Mouse (Mus musculus) left cerebral cortex, adult 2 months (tissue): ENCODE results near the gene Igfbp4. TPM values are rescaled to one million over a fixed set of nuclear protein-coding genes. Genes with fewer than 3 reads are reported as not detected.
A peak's percentile ranks its signal among the peaks of the same experiment; 100 is the strongest.

Experiments used
- DNase-seq, 2 experiments: peaks; one replicate each; pipeline ENCODE4 v3.0.0; 2021 to 2022; ENCODE audit warnings: low spot score in 2 of 2, mixed read lengths in 1 of 2; ENCODE audit errors: extremely low spot score in 1 of 2
- H3K27ac ChIP-seq: fragments of 200-600 bp; 2 replicates; pipeline ENCODE4 v1.8.1; 2022
- H3K4me3 ChIP-seq: fragments of 200-600 bp; 2 replicates; pipeline ENCODE4 v1.8.1; 2022
- CTCF ChIP-seq: fragments of 200-600 bp; IDR thresholded peaks from 2 replicates; pipeline ENCODE4 v1.8.1; 2022; ENCODE audit warnings: antibody characterized with exemption, mild to moderate bottlenecking, moderate library complexity
- intact Hi-C: fragments of 180-260 bp; cut with DNase I; formaldehyde crosslinking; loops from one replicate; pipeline ENCODE4 v1.15.1; 2025
- total RNA-seq, 2 experiments: library from RNA; stranded (reverse); gene quantifications; 2 replicates each; pipeline ENCODE4 v1.2.3; 2021

Igfbp4 gene
- total RNA-seq, 2 experiments from 2014 or later = 82.8 to 88.7 TPM

GRCm38 (mm10) chr11:99089077-99089601 lies 48.1 kb downstream of the Igfbp4 start, which contains the start of gene Tns4:
Gene Tns4 (minus strand): TSS chr11:99089306.
- Histone ChIP-seq H3K27ac (peak within 1 kb of the TSS; percentile 9; the same call in 1 of the 2 replicates), H3K4me3 (no peak within 1 kb of the TSS)
- TF ChIP-seq CTCF = no peak
- intact Hi-C loops = no loop called here
- DNase-seq = no peak

GRCm38 (mm10) chr11:99090391-99090790 lies 49.3 kb downstream of the Igfbp4 start:
- H3K27ac ChIP-seq = no peak overlapping the region
- DNase-seq = no peak
- no peak overlapping the region for H3K4me3 ChIP-seq
- TF ChIP-seq CTCF = no peak; the same call in 1 of the 2 replicates
- intact Hi-C loops = no loop called here

GRCm38 (mm10) chr11:99091666-99092065 lies 50.6 kb downstream of the Igfbp4 start:
- no peak for DNase-seq
- Histone ChIP-seq H3K27ac (no peak overlapping the region), H3K4me3 (no peak overlapping the region)
- intact Hi-C loops = no loop called here
- TF ChIP-seq CTCF = no peak

- H3K4me3 ChIP-seq = no peak overlapping the region
- intact Hi-C loops = no loop called here
- H3K27ac ChIP-seq = no peak overlapping the region
- no peak for DNase-seq
- no peak for TF ChIP-seq CTCF
These were observed 52.7 kb downstream of the Igfbp4 start for GRCm38 (mm10) chr11:99093740-99094139.

GRCm38 (mm10) chr11:99094911-99095676 lies 54.0 kb downstream of the Igfbp4 start:
- intact Hi-C loops = no loop called here
- no peak for TF ChIP-seq CTCF
- DNase-seq = no peak
- Histone ChIP-seq H3K4me3 (no peak overlapping the region), H3K27ac (no peak overlapping the region)

GRCm38 (mm10) chr11:99095759-99096158 lies 54.7 kb downstream of the Igfbp4 start:
- no peak for DNase-seq
- intact Hi-C loops = no loop called here
- H3K27ac ChIP-seq = no peak overlapping the region

GRCm38 (mm10) chr11:99096417-99096816 lies 55.4 kb downstream of the Igfbp4 start:
- Histone ChIP-seq H3K27ac (no peak overlapping the region), H3K4me3 (no peak overlapping the region)
- no peak for TF ChIP-seq CTCF
- intact Hi-C loops = no loop called here
- no peak for DNase-seq

More at GRCm38 (mm10) chr11:99095759-99096158, 54.7 kb downstream of the Igfbp4 start:
- H3K4me3 ChIP-seq = no peak overlapping the region
- no peak for TF ChIP-seq CTCF

GRCm38 (mm10) chr11:99096996-99097774 lies 56.1 kb downstream of the Igfbp4 start:
- no peak overlapping the region for H3K4me3 ChIP-seq
- no peak for DNase-seq
- H3K27ac ChIP-seq = no peak overlapping the region
- TF ChIP-seq CTCF = no peak
- intact Hi-C loops = no loop called here

- intact Hi-C loops = no loop called here
- no peak overlapping the region for H3K4me3 ChIP-seq
- DNase-seq = no peak
- H3K27ac ChIP-seq = no peak overlapping the region
- no peak for TF ChIP-seq CTCF
These were observed 57.9 kb downstream of the Igfbp4 start for GRCm38 (mm10) chr11:99098924-99099323.

- H3K4me3 ChIP-seq = no peak overlapping the region
- intact Hi-C loops = no loop called here
- H3K27ac ChIP-seq = no peak overlapping the region
- TF ChIP-seq CTCF = no peak
- no peak for DNase-seq
These were observed 58.5 kb downstream of the Igfbp4 start for GRCm38 (mm10) chr11:99099516-99099915.

GRCm38 (mm10) chr11:99100215-99100614 lies 59.2 kb downstream of the Igfbp4 start:
- intact Hi-C loops = no loop called here

GRCm38 (mm10) chr11:99101693-99102092 lies 60.6 kb downstream of the Igfbp4 start:
- Histone ChIP-seq H3K4me3 (no peak overlapping the region), H3K27ac (no peak overlapping the region)
- no peak for TF ChIP-seq CTCF
- DNase-seq = no peak
- intact Hi-C loops = no loop called here

More at GRCm38 (mm10) chr11:99100215-99100614, 59.2 kb downstream of the Igfbp4 start:
- H3K4me3 ChIP-seq = no peak overlapping the region
- no peak for TF ChIP-seq CTCF
- DNase-seq = no peak
- H3K27ac ChIP-seq = no peak overlapping the region
